Mouse (Mus musculus) liver (tissue): ENCODE results near the gene Mcm6.
"Not testable (repeated sequence)": the region's sequence is repeated elsewhere in the genome, so short reads cannot be mapped to it uniquely, and the experiment has no call there.

Source experiments
- DNase-seq: peaks from one replicate; pipeline ENCODE4 v3.0.0-alpha.2; 2020; ENCODE audit warnings: mixed read lengths

Gene Mcm6

GRCm38 (mm10) chr1:128328218-128328617 lies 31.2 kb downstream of the Mcm6 start, which contains the start of gene Lct:
Gene Lct (minus strand): TSS chr1:128328318.
- DNase-seq = no peak

- DNase-seq = no peak
Observed at GRCm38 (mm10) chr1:128327165-128327564, 32.3 kb downstream of the Mcm6 start.

- no peak for DNase-seq
Observed at GRCm38 (mm10) chr1:128324776-128325175, 34.7 kb downstream of the Mcm6 start.

- no peak for DNase-seq
Observed at GRCm38 (mm10) chr1:128323026-128323643, 36.3 kb downstream of the Mcm6 start.

- not testable (repeated sequence) for DNase-seq
Observed at GRCm38 (mm10) chr1:128319266-128319665, 40.2 kb downstream of the Mcm6 start.

- no peak for DNase-seq
Observed at GRCm38 (mm10) chr1:128314665-128315064, 44.8 kb downstream of the Mcm6 start.

GRCm38 (mm10) chr1:128309043-128309442 lies 50.4 kb downstream of the Mcm6 start:
- no peak for DNase-seq

GRCm38 (mm10) chr1:128303900-128304299 lies 55.6 kb downstream of the Mcm6 start:
- DNase-seq = no peak

- no peak for DNase-seq
Observed at GRCm38 (mm10) chr1:128295717-128296528, 63.5 kb downstream of the Mcm6 start.

- DNase-seq = no peak
Observed at GRCm38 (mm10) chr1:128295296-128295695, 64.2 kb downstream of the Mcm6 start.

- no peak for DNase-seq
Observed at GRCm38 (mm10) chr1:128293524-128293923, 65.9 kb downstream of the Mcm6 start.

- DNase-seq = no peak
Observed at GRCm38 (mm10) chr1:128290295-128290694, 69.2 kb downstream of the Mcm6 start.

GRCm38 (mm10) chr1:128285136-128285535 lies 74.3 kb downstream of the Mcm6 start:
- no peak for DNase-seq

- no peak for DNase-seq
Observed at GRCm38 (mm10) chr1:128284157-128284690, 75.2 kb downstream of the Mcm6 start.

GRCm38 (mm10) chr1:128282924-128283323 lies 76.5 kb downstream of the Mcm6 start:
- DNase-seq = no peak

- no peak for DNase-seq
Observed at GRCm38 (mm10) chr1:128281753-128282152, 77.7 kb downstream of the Mcm6 start.
